Mouse (Mus musculus): ENCODE measurements at regions not wholly inside any gene's neighbourhood (a gene's known extent, or its start where the extent isn't known, plus 50 kb on each side); places are given as distances from the start of the nearest gene placed in this dataset.
A peak's percentile ranks its signal among the peaks of the same experiment; 100 is the strongest.

DNA sequence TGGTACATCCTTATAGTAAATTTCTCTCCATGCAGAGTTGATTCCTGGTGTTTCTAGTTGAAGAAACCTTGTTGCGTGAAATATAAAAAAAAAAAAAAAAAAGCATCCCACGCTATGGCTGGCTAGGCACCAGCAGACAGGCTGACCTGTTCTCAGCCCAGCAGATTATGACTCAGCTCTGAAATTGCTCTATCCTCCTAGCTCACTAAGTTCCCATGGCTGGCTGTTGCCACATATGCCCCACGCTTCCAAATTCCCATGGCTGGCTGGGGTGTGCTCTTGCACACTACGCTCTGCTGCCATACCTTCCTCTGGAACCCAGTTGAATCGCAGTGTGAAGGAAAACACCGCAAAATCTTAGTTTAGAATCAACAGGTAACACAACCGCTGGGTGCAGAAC is 270.1 kb downstream of the Mid1ip1 start:
- H3K27ac ChIP-seq (replicated peaks) = no peak overlapping the region
- no peak overlapping the region for H3K4me2 ChIP-seq
- WGBS = 96% methylated on average over 7 of the region's 7 CpGs
- no peak overlapping the region for H3K9ac ChIP-seq (replicated peaks)
- no peak overlapping the region for H3K4me3 ChIP-seq (replicated peaks)
- H3K9me3 ChIP-seq (replicated peaks) = no peaks in the 10 kb centered on the region
- H3K27me3 ChIP-seq (replicated peaks) = no peaks in the 10 kb centered on the region
- H3K36me3 ChIP-seq = no peaks in the 10 kb centered on the region
- no peaks in the 10 kb centered on the region for H3K4me1 ChIP-seq
- ATAC-seq (ENCODE audit: low FRiP score) = no peak

GRCm38 (mm10) chrX:10991871-10992210 is 277.0 kb downstream of the Mid1ip1 start:
- no peak overlapping the region for H3K9ac ChIP-seq (replicated peaks)
- no peaks in the 10 kb centered on the region for H3K9me3 ChIP-seq (replicated peaks)
- ATAC-seq (ENCODE audit: low FRiP score) = peak; percentile 18; the same call in 1 of the 2 replicates
- peak overlapping the region; percentile 74 for H3K27ac ChIP-seq (replicated peaks)
- H3K27me3 ChIP-seq (replicated peaks) = no peaks in the 10 kb centered on the region
- H3K4me2 ChIP-seq = peak overlapping the region; percentile 49
- no peaks in the 10 kb centered on the region for H3K36me3 ChIP-seq
- H3K4me3 ChIP-seq (replicated peaks) = no peak overlapping the region
- H3K4me1 ChIP-seq = peaks cover 21% of the 10 kb centered on the region
- WGBS = 23% methylated on average over 6 of the region's 6 CpGs

- H3K36me3 ChIP-seq = no peaks in the 10 kb centered on the region
- no peak overlapping the region for H3K9ac ChIP-seq (replicated peaks)
- no peaks in the 10 kb centered on the region for H3K27me3 ChIP-seq (replicated peaks)
- 0 out of 2 replicates have a peak overlapping the region, but pooled peaks have one; percentile 5 for H3K4me3 ChIP-seq (replicated peaks)
- peak; percentile 77 for ATAC-seq (ENCODE audit: low FRiP score)
- H3K9me3 ChIP-seq (replicated peaks) = no peaks in the 10 kb centered on the region
- H3K27ac ChIP-seq (replicated peaks) = peak overlapping the region; percentile 74
- peaks cover 21% of the 10 kb centered on the region for H3K4me1 ChIP-seq
- peak overlapping the region; percentile 49 for H3K4me2 ChIP-seq
- 20% methylated on average over 19 of the region's 19 CpGs for WGBS
These were observed 277.6 kb downstream of the Mid1ip1 start for GRCm38 (mm10) chrX:10992211-10993004.

DNA sequence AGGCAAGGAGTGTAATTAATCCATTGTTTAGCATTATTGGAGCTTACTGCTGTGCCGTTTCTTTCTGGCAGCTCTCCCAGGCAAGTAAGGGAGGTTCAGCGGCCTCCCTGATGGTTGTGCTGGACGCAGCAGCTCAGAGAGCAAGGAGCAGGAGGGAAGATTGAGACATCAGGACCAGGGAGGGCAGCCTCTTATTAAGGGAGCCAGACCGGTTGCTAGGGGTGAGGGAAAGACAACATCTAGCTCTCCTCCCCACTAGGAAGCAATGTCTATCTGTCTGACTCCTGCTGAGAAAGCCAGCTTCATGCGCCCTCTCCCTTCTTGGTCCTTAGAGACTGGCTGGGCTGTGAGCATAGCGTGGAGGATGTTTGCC is 278.2 kb downstream of the Mid1ip1 start:
- Histone ChIP-seq H3K27ac (replicated peaks) (peak overlapping the region; percentile 74), H3K27me3 (replicated peaks) (no peaks in the 10 kb centered on the region), H3K4me2 (peak overlapping the region; percentile 49), H3K9me3 (replicated peaks) (no peaks in the 10 kb centered on the region), H3K4me3 (replicated peaks) (no peak overlapping the region), H3K4me1 (peaks cover 21% of the 10 kb centered on the region), H3K36me3 (no peaks in the 10 kb centered on the region), H3K9ac (replicated peaks) (no peak overlapping the region)
- WGBS = 20% methylated on average over 6 of the region's 6 CpGs
- peak; percentile 57 for ATAC-seq (ENCODE audit: low FRiP score)

- Histone ChIP-seq H3K9me3 (replicated peaks) (no peaks in the 10 kb centered on the region), H3K4me2 (no peak overlapping the region), H3K9ac (replicated peaks) (no peak overlapping the region), H3K27me3 (replicated peaks) (no peaks in the 10 kb centered on the region), H3K4me3 (replicated peaks) (no peak overlapping the region), H3K36me3 (no peaks in the 10 kb centered on the region), H3K27ac (replicated peaks) (no peak overlapping the region), H3K4me1 (peaks cover 21% of the 10 kb centered on the region)
- no peak for ATAC-seq (ENCODE audit: low FRiP score)
These were observed 280.1 kb downstream of the Mid1ip1 start for GRCm38 (mm10) chrX:10994910-10995309.

DNA sequence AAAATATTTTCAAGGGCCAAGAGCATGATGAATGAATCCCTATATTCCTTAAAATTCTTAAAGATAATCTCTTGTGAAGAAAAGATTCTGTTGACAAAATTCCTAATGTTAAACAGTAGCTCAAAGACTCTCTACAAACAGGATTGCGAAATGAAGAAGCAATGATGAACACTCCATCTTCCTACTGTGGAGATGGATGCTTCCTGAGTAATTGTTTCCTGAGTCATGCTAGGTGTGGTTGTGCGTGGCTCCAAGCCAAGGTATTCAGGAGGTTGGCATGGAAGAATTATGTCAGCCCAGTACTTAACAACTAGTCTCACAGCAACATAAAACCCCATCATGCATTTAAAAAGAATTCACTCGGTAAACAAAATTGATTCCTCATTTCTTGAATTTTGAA is 286.4 kb downstream of the Mid1ip1 start:
- no peak overlapping the region for H3K4me3 ChIP-seq (replicated peaks)
- no peaks in the 10 kb centered on the region for H3K27me3 ChIP-seq (replicated peaks)
- H3K4me1 ChIP-seq = no peaks in the 10 kb centered on the region
- H3K36me3 ChIP-seq = no peaks in the 10 kb centered on the region
- no peaks in the 10 kb centered on the region for H3K9me3 ChIP-seq (replicated peaks)
- no peak overlapping the region for H3K4me2 ChIP-seq
- no peak overlapping the region for H3K9ac ChIP-seq (replicated peaks)
- ATAC-seq (ENCODE audit: low FRiP score) = no peak
- H3K27ac ChIP-seq (replicated peaks) = no peak overlapping the region
- whole genome bisulfite sequencing = 83% methylated on average over 3 of the region's 3 CpGs

- Histone ChIP-seq H3K9ac (replicated peaks) (no peak overlapping the region), H3K4me1 (no peaks in the 10 kb centered on the region), H3K27me3 (replicated peaks) (no peaks in the 10 kb centered on the region), H3K36me3 (no peaks in the 10 kb centered on the region), H3K27ac (replicated peaks) (no peak overlapping the region), H3K4me3 (replicated peaks) (no peak overlapping the region), H3K4me2 (no peak overlapping the region), H3K9me3 (replicated peaks) (no peaks in the 10 kb centered on the region)
- ATAC-seq (ENCODE audit: low FRiP score) = no peak
These were observed 259.8 kb upstream of the H2al1a start for GRCm38 (mm10) chrX:11039278-11039677.

- ATAC-seq (ENCODE audit: low FRiP score) = no peak
- H3K27ac ChIP-seq (replicated peaks) = no peak overlapping the region
- H3K4me2 ChIP-seq = no peak overlapping the region
- no peaks in the 10 kb centered on the region for H3K9me3 ChIP-seq (replicated peaks)
- H3K27me3 ChIP-seq (replicated peaks) = no peaks in the 10 kb centered on the region
- no peaks in the 10 kb centered on the region for H3K4me1 ChIP-seq
- H3K4me3 ChIP-seq (replicated peaks) = no peak overlapping the region
- WGBS = 88% methylated on average over 3 of the region's 3 CpGs
- no peaks in the 10 kb centered on the region for H3K36me3 ChIP-seq
- no peak overlapping the region for H3K9ac ChIP-seq (replicated peaks)
These were observed 252.3 kb upstream of the H2al1a start for GRCm38 (mm10) chrX:11046769-11047168.

GRCm38 (mm10) chrX:11082171-11082570 is 216.9 kb upstream of the H2al1a start:
- Histone ChIP-seq H3K4me1 (no peaks in the 10 kb centered on the region), H3K4me2 (no peak overlapping the region), H3K4me3 (replicated peaks) (no peak overlapping the region), H3K27ac (replicated peaks) (no peak overlapping the region), H3K27me3 (replicated peaks) (no peaks in the 10 kb centered on the region), H3K9me3 (replicated peaks) (no peaks in the 10 kb centered on the region), H3K9ac (replicated peaks) (no peak overlapping the region), H3K36me3 (no peaks in the 10 kb centered on the region)
- no peak for ATAC-seq (ENCODE audit: low FRiP score)
- 53% methylated on average over 3 of the region's 3 CpGs for WGBS

- 77% methylated on average over 3 of the region's 3 CpGs for WGBS
- no peak for ATAC-seq (ENCODE audit: low FRiP score)
- H3K9me3 ChIP-seq (replicated peaks) = no peaks in the 10 kb centered on the region
These were observed 216.2 kb upstream of the H2al1a start for GRCm38 (mm10) chrX:11082845-11083244.

DNA sequence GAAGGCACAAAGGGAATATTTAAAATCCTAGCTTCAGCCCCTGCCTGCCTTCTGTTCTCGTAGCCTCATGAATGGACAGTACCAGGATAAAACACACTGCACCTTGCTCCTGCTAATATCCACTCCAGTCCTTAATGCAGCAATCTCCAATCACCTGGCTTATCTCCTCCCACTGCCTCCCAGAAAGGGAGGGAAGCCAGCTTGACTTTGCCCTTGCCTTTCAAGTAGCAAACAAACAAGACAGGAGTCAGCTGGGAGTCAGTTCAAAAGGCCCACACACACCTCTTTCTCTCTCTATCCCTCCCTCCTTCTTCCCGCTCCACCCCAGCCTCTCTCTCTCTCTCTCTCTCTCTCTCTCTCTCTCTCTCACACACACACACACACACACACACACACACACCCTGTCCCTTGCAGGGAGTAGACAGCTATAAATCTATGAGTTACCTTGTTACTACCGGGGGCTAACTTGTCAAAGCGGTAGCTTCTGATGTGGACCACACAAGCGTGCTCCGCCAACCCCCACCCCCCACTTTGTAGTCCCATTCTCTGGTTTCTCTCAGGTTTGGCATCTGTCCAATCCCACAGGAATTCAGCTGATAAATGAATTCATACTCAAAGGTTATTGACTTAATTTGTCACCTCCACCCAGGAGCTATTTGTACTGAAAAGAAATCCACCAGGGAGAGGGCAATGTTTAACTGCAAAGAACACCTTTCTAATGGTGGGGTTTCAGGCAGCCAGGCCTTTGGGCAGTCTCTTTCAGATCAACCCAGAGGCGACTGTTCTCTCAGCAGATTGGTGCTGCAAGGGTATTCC is 212.6 kb upstream of the H2al1a start:
- no peaks in the 10 kb centered on the region for H3K27me3 ChIP-seq (replicated peaks)
- WGBS = 46% methylated on average over 7 of the region's 7 CpGs
- H3K27ac ChIP-seq (replicated peaks) = no peak overlapping the region
- no peaks in the 10 kb centered on the region for H3K9me3 ChIP-seq (replicated peaks)
- 0 out of 2 replicates have a peak, but pooled peaks cover 3% of the 10 kb centered on the region for H3K4me1 ChIP-seq
- H3K9ac ChIP-seq (replicated peaks) = no peak overlapping the region
- no peak overlapping the region for H3K4me2 ChIP-seq
- ATAC-seq (ENCODE audit: low FRiP score) = no peak
- H3K4me3 ChIP-seq (replicated peaks) = no peak overlapping the region
- no peaks in the 10 kb centered on the region for H3K36me3 ChIP-seq

More at GRCm38 (mm10) chrX:11082845-11083244, 216.2 kb upstream of the H2al1a start:
- Histone ChIP-seq H3K27ac (replicated peaks) (no peak overlapping the region), H3K27me3 (replicated peaks) (no peaks in the 10 kb centered on the region), H3K4me2 (no peak overlapping the region), H3K4me1 (no peaks in the 10 kb centered on the region), H3K36me3 (no peaks in the 10 kb centered on the region), H3K4me3 (replicated peaks) (no peak overlapping the region), H3K9ac (replicated peaks) (no peak overlapping the region)

GRCm38 (mm10) chrX:11087913-11088312 is 211.1 kb upstream of the H2al1a start:
- H3K9me3 ChIP-seq (replicated peaks) = no peaks in the 10 kb centered on the region
- peak; percentile 50; the same call in 1 of the 2 replicates for ATAC-seq (ENCODE audit: low FRiP score)
- H3K4me1 ChIP-seq = 0 out of 2 replicates have a peak, but pooled peaks cover 3% of the 10 kb centered on the region
- H3K27me3 ChIP-seq (replicated peaks) = no peaks in the 10 kb centered on the region
- H3K27ac ChIP-seq (replicated peaks) = no peak overlapping the region
- no peak overlapping the region for H3K4me3 ChIP-seq (replicated peaks)
- no peaks in the 10 kb centered on the region for H3K36me3 ChIP-seq
- H3K4me2 ChIP-seq = peak overlapping the region; percentile 43
- H3K9ac ChIP-seq (replicated peaks) = no peak overlapping the region
- 31% methylated on average over 14 of the region's 14 CpGs for WGBS
